14 mouse cellular contexts compared by ENCODE assay signal in the genomic region with DNA sequence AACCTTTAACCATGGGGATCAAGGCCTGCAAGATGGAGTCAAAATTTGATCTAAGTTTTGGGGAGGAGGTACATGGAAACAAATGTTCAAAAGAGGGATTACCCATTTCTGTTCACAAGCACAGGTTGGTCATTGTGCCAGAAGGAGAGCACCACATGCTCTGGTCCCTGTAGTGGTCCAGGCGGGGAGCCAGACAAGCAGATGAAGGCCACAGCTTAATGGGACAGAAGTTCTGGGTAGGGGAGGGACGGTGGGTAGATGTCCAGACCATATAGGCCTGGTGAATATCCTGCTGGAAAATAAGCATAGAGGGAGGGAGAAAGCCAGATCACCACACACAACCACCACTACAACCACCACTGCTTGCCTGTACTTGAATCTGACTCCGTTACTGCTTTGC.
"Had no signal": no experiment of that assay in that cellular context is flagged by ENCODE, and none has a peak within 500 bp of the region (broad histone marks: within the 10 kb centered on the region; RNA-seq: fewer than 3 reads in every experiment).

No protein-coding gene starts in this region.

- H3K27ac ChIP-seq: limb, embryonic 10.5 days; liver, embryonic 15.5 days; macrophage; midbrain, embryonic 15.5 days; neural tube, embryonic 13.5 days had no signal

- H3K9ac ChIP-seq: liver, embryonic 15.5 days; midbrain, embryonic 15.5 days; neural tube, embryonic 13.5 days had no signal

- H3K4me1 ChIP-seq: liver, embryonic 15.5 days had no signal

- H3K4me3 ChIP-seq: limb, embryonic 10.5 days; liver, embryonic 15.5 days; megakaryocyte, embryonic 14.5 days; midbrain, embryonic 15.5 days; neural tube, embryonic 13.5 days had no signal

- DNase-seq: kidney, adult 8-10 months; kidney, postnatal 36 days; lung, adult 2 months; right cerebral cortex, postnatal 25 days; thymus, postnatal 36 days had no signal

- H3K4me2 ChIP-seq: liver, embryonic 11.5 days; liver, embryonic 15.5 days; midbrain, embryonic 11.5 days; midbrain, embryonic 15.5 days; neural tube, embryonic 13.5 days had no signal

- H3K36me3 ChIP-seq: limb, embryonic 10.5 days; liver, embryonic 15.5 days; midbrain, embryonic 15.5 days; neural tube, embryonic 13.5 days had no signal

- H3K9me3 ChIP-seq: limb, embryonic 10.5 days; liver, embryonic 15.5 days; midbrain, embryonic 15.5 days; neural tube, embryonic 13.5 days had no signal

- ATAC-seq: lung, postnatal 0 days; midbrain, embryonic 15.5 days had no signal
